Mouse (Mus musculus): ENCODE data around the gene Pknox1.

DNA sequence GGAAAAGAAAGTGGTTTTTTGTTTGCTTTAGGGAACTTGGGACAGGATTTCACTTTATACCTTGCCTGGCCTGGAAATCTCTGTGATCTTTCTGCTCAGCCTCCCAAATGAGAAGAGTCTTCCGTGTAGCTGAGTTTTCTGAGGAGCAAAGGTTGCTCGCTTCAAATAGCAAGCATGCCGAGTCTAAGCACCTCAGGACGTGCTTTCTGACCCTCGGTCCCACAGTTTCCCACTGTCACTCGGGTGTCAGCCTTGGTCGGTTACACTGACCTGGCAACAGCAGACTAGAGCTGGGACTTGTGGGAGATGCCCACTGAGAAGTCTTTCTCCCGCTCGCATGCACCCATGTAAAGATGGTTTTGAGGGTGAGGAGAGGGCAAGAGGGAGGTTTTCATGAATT, 33.4 kb downstream of the Pknox1 start:
- TF ChIP-seq GATA1 (IDR thresholded peaks at IDR 0.05; ENCODE audit: low read length) (no peak), TAL1 (IDR thresholded peaks at IDR 0.05; ENCODE audit: low read length) (no peak)

Data from erythroblast, embryonic 14.5 days (primary cell).